Mouse (Mus musculus): ENCODE data around the gene Zyg11b. TPM values are rescaled to one million over a fixed set of nuclear protein-coding genes. Genes with fewer than 3 reads are reported as not detected.

Zyg11b gene
- total and polyA plus RNA-seq, 3 experiments = 9.3 to 14.2 (median 11.8) TPM

DNA sequence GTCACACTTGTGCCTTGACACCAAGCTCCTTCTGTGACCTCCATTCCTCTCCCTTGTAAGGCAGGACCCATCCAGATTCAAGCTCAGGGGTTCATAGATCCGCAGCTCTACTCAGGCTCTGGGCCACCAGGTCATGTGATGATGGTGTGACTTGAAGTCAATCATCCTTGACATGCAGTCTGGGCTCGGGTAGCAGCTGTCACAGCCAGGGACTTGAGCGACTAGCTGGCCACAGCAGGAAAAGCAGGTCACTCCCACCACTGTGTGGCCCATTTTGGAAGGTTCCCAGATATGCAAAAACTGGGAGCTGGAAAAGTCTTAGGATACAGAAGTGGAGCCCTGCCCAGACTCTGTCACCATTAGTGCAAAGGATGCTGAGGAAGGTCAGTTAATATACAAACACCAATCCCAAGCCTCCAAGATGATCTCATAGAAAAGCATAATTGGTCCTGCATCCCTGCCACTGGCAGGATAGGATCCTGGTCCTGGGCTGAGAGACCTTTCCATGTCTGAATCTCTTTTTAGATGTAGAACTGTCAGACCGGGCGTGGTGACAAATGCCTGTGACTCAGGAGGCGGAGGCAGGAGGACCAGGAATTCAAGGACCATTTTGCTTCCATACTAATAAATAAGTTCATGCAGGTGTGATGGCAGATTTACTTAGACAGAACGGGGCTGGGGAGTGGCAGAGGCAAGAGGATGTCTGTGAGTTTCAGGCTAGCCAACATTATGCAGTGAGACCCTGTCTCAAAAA, 19.9 kb upstream of the Zyg11b start (continued):
- no peak for TF ChIP-seq IRF4 (IDR thresholded peaks at IDR 0.05; ENCODE audit: low read depth, low read length)

DNA sequence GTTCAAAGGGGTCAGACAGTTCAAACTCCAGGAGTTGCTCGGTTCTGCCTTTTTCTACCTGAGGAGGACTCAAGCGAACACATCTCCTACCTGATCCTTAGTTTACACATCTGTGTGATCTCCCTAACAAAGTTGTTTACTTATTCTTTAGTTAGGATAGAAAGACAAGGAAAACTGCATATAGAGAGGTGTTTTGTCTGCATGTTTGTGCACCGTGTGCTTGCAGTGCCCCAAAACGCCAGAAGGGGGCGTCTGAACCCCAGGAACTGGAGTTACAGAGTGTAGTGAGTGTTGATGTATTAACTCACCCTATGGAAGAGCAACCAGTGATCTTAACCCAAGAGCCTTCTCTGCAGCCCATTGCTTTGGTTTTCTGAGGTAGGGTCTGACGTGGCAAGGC, 18.9 kb upstream of the Zyg11b start:
- H3K4me2 ChIP-seq (ENCODE audit: insufficient read depth, low read depth, poor library complexity, severe bottlenecking) = no peak overlapping the region
- no peaks in the 10 kb centered on the region for H3K27me3 ChIP-seq (replicated peaks)
- DNase-seq (ENCODE audit: extremely low read depth) = no peak
- in situ Hi-C loops (cut with MboI; ENCODE audit: low pct_ligation_motif_present, low pct_unique_long_range_greater_than_20kb, low sequenced_read_pairs) = loop anchor here (5.0 kb wide), 1 partner anchor 62 kb away; no protein-coding TSS in a partner anchor
- no peaks in the 10 kb centered on the region for H3K79me2 ChIP-seq (replicated peaks; ENCODE audit: control insufficient read depth, extremely low read depth, insufficient read depth, poor library complexity, severe bottlenecking)
- peak; percentile 49 to 71 for TF ChIP-seq CTCF (conservative IDR thresholded peaks at IDR 0.05 in 1 of 2, IDR thresholded peaks at IDR 0.05 in 1 of 2; ENCODE audit: low read depth in 2 of 2, low read length in 2 of 2)
- peak; percentile 23 for TF ChIP-seq RAD21 (IDR thresholded peaks at IDR 0.05; ENCODE audit: low read depth, low read length)
- TF ChIP-seq GABPA (IDR thresholded peaks at IDR 0.05; ENCODE audit: insufficient replicate concordance, low read depth, low read length) = no peak
- no peaks in the 10 kb centered on the region for H3K9me3 ChIP-seq (replicated peaks; ENCODE audit: low read length)
- no peak overlapping the region for H3K4me3 ChIP-seq (replicated peaks in 1 of 3; ENCODE audit: low read depth in 2 of 3, low read length in 2 of 3, poor library complexity in 1 of 3)
- H3K4me1 ChIP-seq (ENCODE audit: control insufficient read depth in 1 of 2, insufficient read depth in 2 of 2) = peaks cover 16 to 43% of the 10 kb centered on the region in 2 experiments
- no peak overlapping the region for H3K9ac ChIP-seq (ENCODE audit: insufficient read depth, low read depth)
- dilution Hi-C loops (cut with MboI; ENCODE audit: extremely low pct_ligation_motif_present, extremely low pct_unique_long_range_greater_than_20kb, low sequenced_read_pairs) = no loop called here
- H3K36me3 ChIP-seq (replicated peaks in 1 of 2; ENCODE audit: control insufficient read depth in 1 of 2, insufficient read depth in 1 of 2, low read length in 1 of 2) = no peaks in the 10 kb centered on the region
- H3K27ac ChIP-seq (ENCODE audit: insufficient read depth, low read depth) = no peak overlapping the region

DNA sequence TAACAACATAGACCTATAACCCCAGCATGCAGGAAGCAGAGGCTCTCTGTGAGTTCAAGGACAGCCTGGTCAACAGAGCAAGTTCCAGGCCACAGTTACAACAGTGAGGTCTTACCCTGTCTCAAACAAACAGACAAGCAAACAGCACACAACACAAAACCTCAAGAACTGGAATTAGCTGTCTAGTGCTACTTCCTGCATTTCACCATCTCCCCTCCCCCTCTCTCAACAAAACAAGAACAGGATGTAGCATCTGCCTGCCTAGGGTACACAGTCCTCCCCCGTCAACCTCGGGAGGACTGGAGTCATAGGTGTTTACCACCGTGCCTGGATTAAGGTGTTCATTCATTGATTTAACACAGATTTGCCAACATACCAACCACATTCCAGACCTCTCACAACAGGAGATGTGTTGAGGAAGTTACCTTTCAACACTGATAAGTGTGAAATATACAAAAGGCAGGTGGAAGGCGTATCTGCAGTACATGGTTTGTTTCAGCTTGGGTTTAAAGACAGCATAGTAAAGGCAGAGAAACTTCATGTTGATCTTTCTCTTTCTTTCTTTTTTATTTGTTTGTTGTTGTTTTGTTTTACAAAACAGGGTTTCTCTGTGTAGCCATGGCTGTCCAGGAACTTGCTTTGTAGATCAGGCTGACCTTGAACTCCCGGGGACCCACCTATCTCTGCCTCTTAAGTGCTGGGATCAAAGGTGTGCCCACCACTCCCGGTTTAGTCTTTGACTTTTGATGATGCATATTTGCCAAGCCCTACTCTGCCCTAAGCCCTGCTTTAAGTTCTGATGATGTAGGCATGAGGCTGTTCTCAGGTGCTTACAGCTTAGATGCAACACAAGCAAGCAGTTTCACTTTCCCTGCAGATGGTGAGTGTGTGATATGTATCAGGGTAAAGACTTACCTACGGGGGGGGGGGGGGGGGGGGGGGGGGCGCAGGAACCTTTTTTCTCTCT, 18.0 kb upstream of the Zyg11b start:
- Histone ChIP-seq H3K9me3 (replicated peaks; ENCODE audit: low read length) (no peaks in the 10 kb centered on the region), H3K4me1 (ENCODE audit: control insufficient read depth in 1 of 2, insufficient read depth in 2 of 2) (peaks cover 16 to 49% of the 10 kb centered on the region in 2 experiments), H3K4me2 (ENCODE audit: insufficient read depth, low read depth, poor library complexity, severe bottlenecking) (no peak overlapping the region), H3K36me3 (replicated peaks in 1 of 2; ENCODE audit: control insufficient read depth in 1 of 2, insufficient read depth in 1 of 2, low read length in 1 of 2) (no peaks in the 10 kb centered on the region), H3K9ac (ENCODE audit: insufficient read depth, low read depth) (no peak overlapping the region), H3K79me2 (replicated peaks; ENCODE audit: control insufficient read depth, extremely low read depth, insufficient read depth, poor library complexity, severe bottlenecking) (no peaks in the 10 kb centered on the region), H3K4me3 (replicated peaks in 1 of 3; ENCODE audit: low read depth in 2 of 3, low read length in 2 of 3, poor library complexity in 1 of 3) (no peak overlapping the region), H3K27me3 (replicated peaks) (no peaks in the 10 kb centered on the region), H3K27ac (ENCODE audit: insufficient read depth, low read depth) (no peak overlapping the region)
- TF ChIP-seq TBP (conservative IDR thresholded peaks at IDR 0.05; ENCODE audit: low read depth, low read length) (0 out of 2 replicates have a peak, but pooled peaks have one; percentile 33), EP300 (IDR thresholded peaks at IDR 0.05; ENCODE audit: low read length) (peak; percentile 46; the same call in 1 of the 2 replicates), MAFK (IDR thresholded peaks at IDR 0.05; ENCODE audit: insufficient replicate concordance, low read length) (no peak), ELF1 (IDR thresholded peaks at IDR 0.05; ENCODE audit: low read depth, low read length) (peak; percentile 72), CHD2 (IDR thresholded peaks at IDR 0.05; ENCODE audit: low read length) (peak; percentile 54; the same call in 1 of the 2 replicates)
- in situ Hi-C loops (cut with MboI; ENCODE audit: low pct_ligation_motif_present, low pct_unique_long_range_greater_than_20kb, low sequenced_read_pairs) (no loop called here), dilution Hi-C loops (cut with MboI; ENCODE audit: extremely low pct_ligation_motif_present, extremely low pct_unique_long_range_greater_than_20kb, low sequenced_read_pairs) (no loop called here)
- peak; percentile 65 for DNase-seq (ENCODE audit: extremely low read depth)
